Mouse (Mus musculus) G1E (cell line): ENCODE measurements around the gene Tspoap1.

ENCODE experiments used
- CTCF ChIP-seq: IDR thresholded peaks from 2 replicates; pipeline ENCODE4 v1.5.1; 2012; ENCODE audit warnings: low read depth, low read length, inconsistent platforms, mixed read lengths
- GATA1 ChIP-seq: IDR thresholded peaks from 2 replicates; pipeline ENCODE4 v1.6.1; 2012; ENCODE audit warnings: borderline replicate concordance, low read length, inconsistent platforms, mixed read lengths

GRCm38 (mm10) chr11:87747312-87747711 is 13.0 kb upstream of the Tspoap1 start:
- no peak for TF ChIP-seq CTCF
- no peak for TF ChIP-seq GATA1
